Mouse (Mus musculus): ENCODE results near the gene Ttc3.
A peak's percentile ranks its signal among the peaks of the same experiment; 100 is the strongest.
"Not testable (repeated sequence)": the region's sequence is repeated elsewhere in the genome, so short reads cannot be mapped to it uniquely, and the experiment has no call there.

The Ttc3 gene

DNA sequence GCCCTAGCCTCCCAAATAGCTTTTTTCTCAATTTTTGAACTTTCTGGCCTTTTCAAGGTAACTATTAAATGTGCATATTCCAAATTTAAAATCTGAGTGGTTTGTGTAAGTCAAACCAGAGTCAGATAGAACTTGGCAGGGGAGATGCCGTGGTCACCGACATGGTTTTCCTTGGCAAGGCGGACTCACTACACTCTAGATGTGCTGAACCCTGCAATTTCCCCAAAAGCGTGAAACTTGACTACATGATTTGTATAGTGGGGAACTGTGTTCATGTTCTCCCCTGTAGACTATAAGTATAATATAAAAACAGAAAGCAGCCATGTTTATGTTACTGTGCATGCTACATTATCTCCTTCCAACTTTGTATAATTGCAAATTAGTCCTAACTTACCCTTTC lies 58.5 kb downstream of the Ttc3 start:
- DNase-seq (ENCODE audit: low read depth, low spot score) = no peak

DNA sequence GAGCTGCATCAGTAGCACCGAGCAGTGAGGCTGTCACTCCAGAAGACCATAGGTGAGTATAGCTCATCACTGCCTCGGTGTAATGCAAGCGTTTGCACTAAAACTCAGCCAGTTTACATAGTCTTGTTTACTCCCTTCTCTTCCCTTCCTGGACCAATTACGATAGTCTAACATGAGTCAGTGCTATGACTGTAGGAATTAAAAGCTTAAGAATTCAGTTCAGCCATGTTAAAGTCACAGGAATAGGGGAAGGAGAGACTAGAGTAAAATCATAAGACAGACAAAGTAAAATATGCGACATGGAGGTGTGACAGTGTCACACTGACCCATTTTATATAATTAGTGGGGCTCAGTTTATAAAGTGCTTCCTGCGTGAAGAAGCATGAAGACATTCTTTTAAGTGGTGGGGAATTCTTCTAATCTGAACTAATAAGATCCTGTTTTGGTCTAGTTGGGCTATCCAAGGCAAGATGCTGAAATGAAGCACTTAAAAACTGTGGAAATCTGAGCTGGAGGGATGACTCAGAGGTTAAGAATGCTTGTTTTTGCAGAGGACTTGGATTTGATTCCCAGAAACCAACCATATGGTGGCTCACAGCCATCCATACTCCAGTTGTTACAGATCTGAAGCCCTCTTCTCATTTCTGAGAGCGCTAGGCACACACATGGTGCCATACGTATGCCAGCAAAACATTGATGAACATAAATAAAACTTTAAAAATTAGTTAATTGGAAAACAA lies 65.2 kb downstream of the Ttc3 start:
- DNase-seq (ENCODE audit: low read depth, low spot score) = no peak

DNA sequence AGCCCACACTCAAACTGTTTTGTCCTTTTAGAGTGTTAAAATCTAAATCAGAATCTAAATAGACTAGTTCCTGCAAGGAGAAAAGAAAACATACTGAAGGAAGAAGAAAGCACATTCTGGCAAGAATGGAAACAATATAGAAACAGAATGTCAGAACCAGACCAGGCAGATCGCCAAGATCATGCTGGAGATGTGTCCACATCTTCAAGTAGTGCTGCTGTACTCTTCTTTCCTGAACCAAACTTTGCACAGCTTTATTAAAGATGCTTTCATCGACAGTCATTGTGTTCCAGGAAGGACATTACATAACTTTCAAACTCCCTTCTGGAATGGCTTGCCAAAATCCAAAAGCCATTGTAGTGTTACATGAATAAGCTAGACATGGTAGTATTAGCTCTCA lies 66.4 kb downstream of the Ttc3 start:
- DNase-seq (ENCODE audit: low read depth, low spot score) = no peak

DNA sequence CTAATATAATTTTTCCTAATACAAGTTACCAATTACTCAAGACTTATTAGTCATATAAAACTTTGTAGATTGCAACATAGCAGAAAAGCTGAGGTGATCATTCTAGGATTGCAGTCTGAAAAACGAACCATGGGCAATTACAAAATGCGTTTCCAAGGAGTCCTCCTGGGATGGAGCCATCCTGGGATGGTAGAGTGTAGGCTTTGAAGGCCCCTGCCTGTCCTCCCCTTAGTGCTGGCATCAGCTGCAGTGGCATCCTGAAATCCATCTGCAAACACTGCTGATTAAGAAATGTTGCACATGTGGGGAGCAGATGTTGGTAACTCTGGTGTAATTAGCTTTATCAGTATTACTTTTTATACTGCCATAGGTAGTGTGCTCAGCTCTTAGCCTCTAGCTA lies 70.9 kb downstream of the Ttc3 start:
- no peak for DNase-seq (ENCODE audit: low read depth, low spot score)

DNA sequence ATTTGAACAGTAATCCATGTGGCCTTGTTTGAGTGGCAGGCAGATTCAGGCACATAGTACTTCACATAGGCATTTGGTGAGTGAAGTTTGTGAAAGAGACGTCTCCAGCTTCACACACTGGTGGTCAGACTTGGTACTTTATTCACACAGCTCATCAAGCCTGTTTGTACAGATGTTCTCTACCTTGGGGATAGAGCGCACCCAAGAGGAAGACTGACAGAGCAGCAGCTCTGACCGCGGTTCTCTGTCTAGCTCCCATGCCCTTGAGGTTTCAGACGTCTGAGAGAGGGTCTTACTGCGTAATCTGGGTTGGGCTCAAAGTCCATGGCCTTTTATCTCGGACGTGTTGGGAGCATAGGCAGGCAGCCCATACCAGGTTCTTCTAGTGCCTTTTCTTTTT lies 78.7 kb downstream of the Ttc3 start:
- DNase-seq (ENCODE audit: low read depth, low spot score) = peak; percentile 84

DNA sequence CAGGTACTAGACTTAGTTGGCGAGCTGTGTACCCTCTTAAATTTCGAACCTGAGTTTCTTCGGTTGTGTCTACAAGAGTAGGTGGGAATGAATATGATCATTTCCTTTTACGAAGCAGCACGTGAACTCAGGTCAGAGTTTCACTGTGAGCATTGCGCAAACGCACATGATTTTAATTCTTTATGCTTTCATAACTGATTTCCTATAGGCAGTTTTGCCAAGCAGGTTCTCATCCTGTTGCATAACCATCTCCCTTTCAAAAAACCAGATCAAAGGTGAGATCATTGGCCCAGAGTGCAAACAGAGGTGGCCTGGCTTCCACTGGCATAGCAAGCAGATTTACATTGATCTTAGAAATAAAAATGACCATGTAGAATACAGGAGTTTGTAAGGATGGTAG lies 79.2 kb downstream of the Ttc3 start:
- no peak for DNase-seq (ENCODE audit: low read depth, low spot score)

DNA sequence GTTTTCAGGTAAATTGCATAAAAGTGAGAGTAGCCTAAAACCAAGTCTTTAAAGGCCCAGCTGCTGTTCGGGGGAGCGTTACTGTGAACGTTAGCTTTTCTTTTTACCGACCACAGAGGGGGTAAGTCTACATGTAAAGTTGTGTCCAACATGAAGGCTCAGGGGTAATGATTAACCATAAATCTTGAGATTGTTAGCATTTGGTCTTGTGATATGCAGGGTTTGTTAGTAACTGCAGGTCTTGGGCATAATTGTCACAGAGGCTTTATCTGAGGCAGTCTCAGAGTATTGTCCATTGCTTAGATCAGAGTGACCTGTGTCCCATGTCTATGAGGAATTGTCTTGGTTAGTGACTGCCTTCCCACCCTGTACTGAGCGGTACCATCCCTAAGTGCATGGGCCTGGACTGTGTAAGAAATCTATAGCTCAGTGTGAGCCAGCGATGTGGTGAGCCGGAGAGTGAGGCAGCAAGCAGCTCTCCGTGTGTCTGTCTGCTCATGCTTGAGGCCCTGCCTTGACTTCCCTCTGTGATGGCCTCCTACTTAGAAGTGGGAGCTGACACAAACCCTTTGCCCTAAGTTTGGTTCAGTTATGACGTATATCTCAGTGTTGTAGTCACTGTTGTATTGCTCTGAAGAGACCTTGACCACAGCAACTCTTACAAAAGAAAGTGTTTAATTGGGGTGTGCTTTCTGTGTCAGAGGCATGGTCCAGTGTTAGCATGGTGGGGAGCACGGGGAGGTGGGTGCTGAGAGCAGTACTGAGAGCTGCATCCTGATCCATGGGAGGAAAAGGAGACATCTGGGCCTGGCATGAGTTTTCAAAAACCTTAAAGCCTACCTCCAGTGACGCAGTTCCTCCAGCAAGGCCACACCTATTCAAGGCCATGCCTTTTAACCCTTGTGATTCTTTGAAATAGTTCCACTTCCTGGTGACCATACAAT lies 81.4 kb downstream of the Ttc3 start:
- no peak for DNase-seq (ENCODE audit: low read depth, low spot score)

DNA sequence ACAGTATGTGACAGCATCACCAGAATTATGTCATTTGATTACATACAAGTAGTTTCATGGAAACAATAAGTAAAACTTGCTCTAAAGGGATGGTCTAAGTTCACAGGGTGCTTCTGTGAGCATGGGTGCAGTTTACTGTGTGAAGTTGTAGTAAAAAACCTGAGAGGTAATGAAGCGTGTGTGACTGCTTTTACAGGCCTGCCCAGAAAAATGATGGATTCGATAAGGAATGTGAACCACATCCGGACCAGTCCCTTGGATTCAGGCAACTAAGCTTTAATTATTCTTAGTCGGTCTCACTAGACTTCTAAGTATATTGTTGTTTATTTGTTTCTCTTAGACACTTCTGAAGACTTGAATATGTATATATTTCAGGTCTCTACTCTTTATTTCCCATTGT lies 82.3 kb downstream of the Ttc3 start:
- DNase-seq (ENCODE audit: low read depth, low spot score) = no peak

DNA sequence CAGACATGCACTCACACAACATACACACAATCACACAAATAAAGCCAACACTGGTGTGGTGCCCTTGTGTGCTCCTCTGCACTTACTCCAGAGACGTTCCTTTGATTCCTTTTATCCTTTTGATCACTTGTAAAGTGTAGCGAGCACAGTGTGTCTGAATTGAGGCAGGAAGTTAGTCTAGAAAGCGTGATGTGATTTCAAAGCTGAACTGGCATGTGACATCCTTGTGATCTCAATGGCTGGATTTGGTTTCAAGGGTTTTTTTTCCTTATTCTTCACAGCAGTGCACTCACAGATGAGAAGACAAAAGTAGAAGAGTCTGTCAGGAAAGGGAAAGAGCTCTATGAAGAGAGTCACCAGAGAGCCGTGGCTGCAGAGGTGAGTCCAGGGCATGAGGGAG lies 83.7 kb downstream of the Ttc3 start:
- no peak for DNase-seq (ENCODE audit: low read depth, low spot score)

DNA sequence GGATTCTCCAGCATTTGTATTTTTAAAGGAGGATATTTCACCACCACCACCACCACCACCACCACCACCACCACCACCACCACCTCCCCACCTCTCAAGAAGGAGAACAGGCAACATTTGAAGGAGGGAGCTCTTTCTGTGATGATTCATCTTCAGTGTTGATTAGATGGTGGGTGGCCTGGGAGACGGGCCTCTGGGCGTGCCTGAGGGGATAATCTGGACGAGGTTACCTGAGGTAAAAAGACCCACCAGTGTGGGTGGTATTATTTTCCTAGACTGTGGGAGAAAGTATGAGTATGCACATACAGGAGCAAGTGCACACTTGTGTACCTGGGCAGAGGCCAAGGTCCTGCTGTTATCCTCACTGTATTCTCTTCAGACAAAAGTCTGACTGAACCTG lies 93.6 kb downstream of the Ttc3 start:
- no peak for DNase-seq (ENCODE audit: low read depth, low spot score)

DNA sequence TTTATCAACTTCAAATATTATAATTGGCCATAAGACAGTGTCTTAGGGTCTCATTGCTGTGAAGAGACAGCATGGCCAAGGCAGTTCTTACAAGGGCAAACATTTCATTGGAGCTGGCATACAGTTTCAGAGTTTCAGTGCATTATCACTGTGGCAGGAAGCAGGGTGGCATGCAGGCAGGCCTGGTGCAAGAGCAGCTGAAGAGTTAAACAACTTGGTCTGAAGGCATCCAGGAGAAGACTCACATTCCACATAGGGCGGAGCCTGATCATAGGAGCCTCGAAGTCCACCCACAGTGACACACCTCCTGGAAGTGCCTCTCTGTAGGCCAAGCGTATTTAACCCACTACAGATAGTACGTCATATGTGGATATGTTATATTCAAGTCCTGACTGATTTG lies 95.5 kb downstream of the Ttc3 start:
- DNase-seq (ENCODE audit: low read depth, low spot score) = peak; percentile 44

DNA sequence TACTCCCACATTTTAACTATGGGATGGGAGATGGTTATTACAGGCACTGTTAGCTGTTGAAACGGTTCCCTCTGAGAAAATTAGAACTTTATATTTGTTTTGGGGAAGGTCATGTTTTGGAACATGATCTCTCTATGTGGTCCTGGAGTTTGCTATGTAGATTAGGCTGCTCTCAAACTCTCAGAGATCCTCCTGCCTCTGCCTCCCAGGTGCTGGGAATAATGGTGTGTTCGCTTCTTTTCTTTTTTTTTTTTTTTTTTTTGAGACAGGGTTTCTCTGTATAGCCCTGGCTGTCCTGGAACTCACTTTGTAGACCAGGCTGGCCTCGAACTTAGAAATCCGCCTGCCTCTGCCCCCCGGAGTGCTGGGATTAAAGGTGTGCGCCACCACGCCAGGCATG lies 95.9 kb downstream of the Ttc3 start:
- DNase-seq (ENCODE audit: low read depth, low spot score) = not testable (repeated sequence)

DNA sequence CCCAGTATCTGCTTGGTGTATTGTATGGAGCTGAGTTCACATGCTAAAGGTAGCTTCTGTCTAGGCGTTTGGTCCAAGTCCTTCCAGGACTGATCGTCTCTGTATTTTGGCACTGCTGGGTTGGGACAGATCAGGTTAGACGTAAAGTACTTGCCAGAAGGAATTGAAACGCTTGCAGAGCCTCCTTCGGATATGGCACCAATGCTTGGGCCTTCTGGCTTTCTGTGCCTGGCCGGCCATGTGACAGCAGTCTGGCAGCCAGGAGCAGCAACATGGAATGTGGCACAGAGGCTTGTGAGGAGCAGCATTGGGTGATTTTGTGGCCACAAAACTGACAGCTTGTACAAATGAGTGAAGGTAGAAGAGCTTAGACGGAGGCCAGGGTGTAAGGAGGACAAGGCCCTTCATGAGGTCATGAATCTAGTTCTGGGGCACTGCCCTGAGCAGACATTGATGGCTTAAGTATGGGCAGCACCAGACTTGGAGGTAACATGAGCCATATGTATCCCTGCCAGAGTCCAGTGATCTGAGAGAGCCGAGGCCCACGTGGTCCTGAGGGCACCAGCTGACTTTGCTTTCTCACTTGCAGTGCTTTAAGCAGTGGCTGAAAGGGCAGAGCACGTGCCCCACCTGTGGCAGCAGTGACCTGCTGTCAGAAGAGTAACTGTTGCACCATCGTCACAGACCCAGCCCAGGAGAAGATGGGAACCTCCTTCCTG lies 97.1 kb downstream of the Ttc3 start:
- DNase-seq (ENCODE audit: low read depth, low spot score) = no peak

DNA sequence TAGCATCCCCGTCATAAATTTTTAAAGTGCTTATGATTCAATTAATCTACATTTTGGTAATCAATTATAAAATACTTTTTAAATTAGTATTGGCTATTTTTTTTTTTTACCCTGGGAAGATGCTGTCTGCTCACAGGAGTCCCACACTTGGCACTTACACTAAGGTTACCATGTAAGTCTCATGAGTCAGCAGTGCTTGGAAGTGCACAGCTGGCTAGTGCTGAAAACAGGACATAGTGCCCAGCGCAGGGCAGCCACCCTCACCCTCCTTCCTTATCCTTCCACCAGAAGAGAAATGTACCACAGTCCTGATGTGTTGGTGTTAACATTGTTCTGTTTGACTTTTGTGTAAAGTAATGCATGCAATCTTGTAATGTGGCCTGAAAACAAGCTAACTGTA lies 98.0 kb downstream of the Ttc3 start:
- no peak for DNase-seq (ENCODE audit: low read depth, low spot score)

DNA sequence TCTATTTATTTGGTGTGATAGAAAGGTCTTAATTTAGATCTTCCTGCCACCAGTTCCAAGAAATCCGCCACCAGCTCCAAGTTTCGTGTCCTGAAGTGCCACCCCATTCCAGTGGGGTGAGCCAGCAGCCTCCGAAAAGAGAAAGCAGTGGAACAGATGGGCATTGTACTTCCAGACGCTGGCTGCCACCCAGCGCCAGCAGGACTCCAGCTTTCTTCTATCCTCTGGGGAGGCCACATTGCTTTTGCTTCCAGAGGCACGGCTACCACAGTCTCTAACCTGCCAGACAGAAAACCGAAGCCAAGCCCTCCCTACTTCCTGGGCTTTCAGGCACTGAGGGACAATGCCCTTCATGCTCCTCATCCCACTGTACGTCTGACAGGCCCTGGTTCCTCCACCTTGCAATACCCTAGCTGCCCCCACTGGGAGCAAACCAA lies 102.1 kb downstream of the Ttc3 start:
- no peak for DNase-seq (ENCODE audit: low read depth, low spot score)

DNA sequence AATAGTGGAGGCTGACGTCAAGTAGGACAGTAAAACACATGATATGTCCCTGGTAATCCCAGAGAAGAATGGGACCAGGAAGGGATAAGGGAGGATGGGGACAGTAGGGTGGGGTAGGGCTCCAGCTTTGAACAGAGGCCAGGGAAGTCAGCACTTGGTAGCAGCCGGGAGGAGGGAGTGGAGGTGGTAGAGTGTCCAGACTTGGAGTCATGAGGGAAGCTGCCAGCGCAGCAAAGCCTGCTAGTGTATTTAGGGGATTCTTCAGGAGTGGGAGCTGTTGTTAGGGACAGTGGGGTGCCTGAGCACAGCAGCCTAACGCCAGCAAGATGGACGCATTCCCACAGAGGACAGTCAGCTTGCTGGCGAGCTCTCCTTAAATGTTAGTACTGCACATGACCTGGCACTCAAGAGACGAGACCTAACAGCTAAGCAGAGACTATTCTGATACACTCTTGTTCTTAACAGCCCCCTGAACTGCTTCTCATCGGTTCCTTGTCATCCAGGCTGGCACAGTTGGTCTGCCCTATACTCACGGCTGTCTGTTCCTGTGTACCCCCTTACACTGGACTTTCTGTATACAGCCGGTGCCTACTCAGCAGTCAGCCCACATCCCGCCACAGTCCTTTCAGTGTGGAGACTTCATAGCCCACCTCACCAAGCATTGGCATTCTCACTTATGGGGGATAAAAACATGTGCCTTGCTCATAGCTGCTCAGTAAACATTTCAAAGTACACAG lies 102.8 kb downstream of the Ttc3 start:
- DNase-seq (ENCODE audit: low read depth, low spot score) = no peak

DNA sequence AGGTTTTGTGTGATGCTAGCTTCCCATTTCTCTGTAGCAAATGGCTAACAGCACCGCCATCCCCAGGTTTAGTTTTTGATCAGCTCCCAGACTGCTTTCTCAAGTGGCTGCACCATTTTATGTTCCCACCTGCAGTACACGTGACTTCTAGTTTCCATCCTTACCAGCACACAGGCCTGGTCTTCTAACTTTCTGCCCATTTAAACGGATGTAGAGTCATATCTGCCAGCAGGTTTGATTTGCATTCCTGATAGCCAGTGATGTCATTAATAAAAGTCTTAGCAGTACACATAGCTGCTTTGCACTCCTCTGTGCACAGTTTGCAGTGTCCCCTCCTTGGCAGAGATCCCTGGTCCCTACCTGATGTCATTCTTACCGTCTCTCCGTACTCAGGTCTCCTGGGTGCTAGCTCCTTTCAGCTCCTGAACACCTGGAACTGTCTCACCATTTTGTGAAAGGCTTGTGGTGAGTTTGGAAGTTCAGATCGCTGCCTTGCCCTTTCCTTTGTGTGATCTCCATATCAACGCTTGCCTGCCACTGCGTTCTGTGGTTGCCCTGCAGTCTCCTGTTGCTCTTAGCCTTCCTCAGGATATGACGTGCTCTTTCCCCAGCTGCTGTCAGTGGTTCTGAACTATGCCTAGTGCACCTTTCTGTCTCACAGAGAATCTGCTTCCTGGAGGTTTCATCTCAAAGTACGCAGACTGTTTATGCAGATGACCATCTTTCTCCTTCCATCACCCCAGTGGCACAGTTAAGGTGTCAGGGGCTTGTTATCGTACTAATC lies 114.5 kb downstream of the Ttc3 start:
- no peak for DNase-seq (ENCODE audit: low read depth, low spot score)

DNA sequence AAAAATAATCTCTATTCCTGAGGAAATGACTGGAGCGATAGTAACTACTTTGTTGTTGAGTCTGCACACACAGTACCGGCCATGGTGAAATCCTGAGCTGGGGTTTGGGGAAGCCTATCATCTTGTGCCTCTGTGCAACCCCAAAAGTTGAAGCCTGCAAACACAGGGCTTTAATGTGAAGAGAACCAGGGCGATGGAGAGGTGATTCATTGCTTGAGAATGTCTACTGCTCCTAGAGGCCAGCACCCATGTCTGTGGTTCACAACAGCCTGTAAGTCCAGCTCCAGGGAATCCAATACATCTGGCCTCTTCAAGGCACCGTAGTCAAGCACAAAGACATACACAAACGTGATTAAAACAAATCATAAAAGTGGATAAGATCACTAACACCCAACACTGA lies 116.9 kb downstream of the Ttc3 start:
- no peak for DNase-seq (ENCODE audit: low read depth, low spot score)

DNA sequence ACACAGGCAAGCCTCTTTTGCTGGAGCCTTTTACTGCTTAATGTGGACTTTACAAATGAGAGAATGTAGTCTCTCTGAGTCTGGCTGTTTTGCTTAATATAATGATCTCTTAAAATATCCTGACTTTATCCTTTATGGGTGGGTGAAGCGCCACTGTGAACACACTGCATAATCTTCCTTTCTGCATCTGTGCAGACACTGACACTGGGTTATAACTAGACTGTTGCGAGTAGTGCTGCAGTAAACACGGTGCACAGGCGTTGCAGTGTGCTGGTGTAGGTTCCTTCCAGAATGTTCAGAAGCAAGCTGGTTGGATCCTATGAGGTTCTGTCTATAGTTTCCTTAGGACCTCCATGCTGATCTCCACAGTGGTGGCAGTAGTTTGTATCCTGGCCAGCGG lies 118.9 kb downstream of the Ttc3 start:
- no peak for DNase-seq (ENCODE audit: low read depth, low spot score)

DNA sequence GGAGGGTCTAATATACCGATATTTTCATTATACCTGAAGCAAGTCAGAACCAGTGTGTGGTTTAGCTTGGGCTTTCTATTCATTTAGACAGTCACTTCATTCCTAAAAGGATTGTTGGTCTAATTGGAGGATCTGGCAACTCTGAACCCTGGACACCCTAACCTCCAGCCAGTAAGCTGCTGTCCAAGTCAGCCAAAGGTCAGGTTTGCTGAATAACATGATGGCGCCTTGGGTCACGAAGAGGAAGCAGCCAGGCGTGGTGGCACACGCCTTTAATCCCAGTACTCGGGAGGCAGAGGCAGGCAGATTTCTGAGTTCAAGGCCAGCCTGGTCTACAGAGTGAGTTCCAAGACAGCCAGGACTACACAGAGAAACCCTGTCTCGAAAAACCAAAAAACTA lies 126.8 kb downstream of the Ttc3 start:
- DNase-seq (ENCODE audit: low read depth, low spot score) = not testable (repeated sequence)

DNA sequence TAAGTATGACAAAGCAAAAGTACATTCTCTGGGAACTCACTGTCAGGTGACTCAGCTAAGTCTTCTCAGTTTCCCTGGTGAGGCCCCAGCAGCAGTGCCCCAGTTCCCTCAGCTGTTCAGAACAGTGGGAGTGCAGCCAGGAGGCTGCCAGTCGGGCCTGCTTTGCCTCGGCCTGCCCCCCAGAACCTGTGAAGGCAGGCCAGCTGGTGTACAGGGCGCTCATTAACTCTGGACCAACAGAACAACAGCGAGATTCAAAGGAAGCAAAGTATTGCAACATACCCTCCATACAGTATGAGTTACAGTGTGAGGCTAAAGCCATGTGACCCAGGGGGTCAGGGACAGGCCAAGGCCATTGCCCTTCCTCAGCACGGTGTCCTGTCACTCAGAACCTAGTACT lies 127.5 kb downstream of the Ttc3 start:
- DNase-seq (ENCODE audit: low read depth, low spot score) = peak; percentile 23
